Mouse (Mus musculus) adrenal gland, adult 8-10 months (tissue): ENCODE results near the gene Gja3. TPM values are rescaled to one million over a fixed set of nuclear protein-coding genes. Genes with fewer than 3 reads are reported as not detected.
"Not testable (repeated sequence)": the region's sequence is repeated elsewhere in the genome, so short reads cannot be mapped to it uniquely, and the experiment has no call there.

ENCODE experiments used
- DNase-seq: peaks from one replicate; pipeline ENCODE4 v3.0.0; 2022
- total RNA-seq, 4 experiments: library from RNA; stranded (reverse); gene quantifications; 2 replicates each; pipeline ENCODE4 v1.2.4; 2022

Gja3 gene
- total RNA-seq, 4 experiments from 2014 or later, result not detected

DNA sequence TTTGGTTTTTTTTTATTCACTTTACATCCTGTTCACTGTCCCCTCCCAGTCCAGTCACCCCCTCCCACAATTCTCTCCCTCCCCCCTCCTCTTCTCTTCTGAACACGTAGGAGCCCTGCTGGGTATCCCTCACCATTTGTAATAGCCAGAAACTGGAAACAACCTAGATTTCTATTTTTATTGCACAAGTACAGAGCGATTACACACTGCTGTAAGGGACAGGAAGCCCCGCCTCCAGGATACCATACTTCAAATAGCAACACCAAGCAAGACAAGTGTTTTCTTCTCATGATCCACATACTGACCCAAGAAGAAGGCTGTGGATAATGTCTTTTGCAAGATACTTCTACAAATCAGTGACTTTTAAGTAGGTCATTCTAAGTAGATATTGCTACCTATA, 25.1 kb downstream of the Gja3 start:
- no peak for DNase-seq

DNA sequence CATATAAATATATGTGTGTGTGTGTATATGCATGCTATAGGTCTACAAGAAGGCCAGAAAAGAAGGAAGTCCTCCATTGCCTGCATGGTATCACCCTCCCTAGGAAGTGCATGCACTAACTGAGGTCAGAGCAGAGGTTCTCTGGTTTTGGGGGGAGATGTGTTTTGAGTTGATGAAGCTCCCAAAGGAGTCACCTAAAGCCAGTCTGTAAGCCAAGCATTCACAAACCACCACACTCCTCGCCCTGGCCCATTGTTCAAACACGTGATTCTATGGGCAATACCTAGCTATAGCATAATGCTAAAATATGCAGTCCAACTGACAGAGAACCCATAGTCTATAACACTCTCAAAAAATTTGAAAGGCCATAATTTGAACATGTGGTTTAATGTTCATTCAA, 39.5 kb downstream of the Gja3 start:
- no peak for DNase-seq

DNA sequence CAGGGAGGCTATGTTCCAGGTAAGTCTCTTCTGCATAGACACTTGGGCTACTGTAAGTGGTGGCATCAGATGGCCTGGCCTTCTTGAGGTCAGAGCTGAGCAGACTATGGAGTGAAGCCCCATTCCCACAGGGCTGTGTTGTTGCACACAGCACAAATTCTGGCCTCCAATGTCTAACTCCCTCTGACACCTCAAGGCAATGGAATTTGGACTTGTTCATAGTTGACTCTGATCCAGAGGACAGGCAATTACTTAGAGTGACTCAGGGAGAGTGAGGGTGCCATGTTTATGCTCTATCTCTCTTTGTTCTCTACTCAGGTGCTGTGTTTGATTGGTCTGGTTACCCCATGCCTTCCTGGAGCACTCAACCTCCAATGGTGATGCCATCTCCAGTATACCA, 41.1 kb downstream of the Gja3 start:
- DNase-seq, result not testable (repeated sequence)

DNA sequence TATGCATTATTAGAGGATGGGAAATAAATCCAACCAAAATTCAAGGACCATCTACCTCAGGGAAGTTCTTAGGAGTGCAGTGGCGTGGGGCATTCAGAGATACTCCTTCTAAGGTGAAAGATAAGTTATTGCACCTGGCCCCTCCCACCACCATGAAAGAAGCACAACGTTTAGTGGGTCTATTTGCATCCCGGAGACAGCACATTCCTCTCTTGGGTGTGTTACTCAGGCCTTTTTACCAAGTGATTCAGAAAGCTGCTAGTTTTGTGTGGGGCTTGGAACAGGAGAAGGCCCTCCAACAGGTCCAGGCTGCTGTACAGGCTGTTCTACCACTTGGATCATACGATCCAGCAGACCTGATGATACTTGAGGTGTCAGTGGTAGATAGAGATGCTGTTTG, 69.3 kb downstream of the Gja3 start:
- no peak for DNase-seq

Other genes starting within 250 kb of the Gja3 start
- 10 to 100 TPM; 30.8 to 48.2 (median 40.5) TPM for gene Zmym5, start 246.4 kb downstream of the Gja3 start, total RNA-seq
- 10 to 100 TPM; 50.4 to 84.7 (median 63.2) TPM for gene Zmym2, start 171.4 kb downstream of the Gja3 start, total RNA-seq
- 1 to 10 TPM in 2 of 4 experiments, under 1 TPM in 2; 0.28 to 5.9 (median 2.4) TPM for gene Gjb2, start 46.6 kb upstream of the Gja3 start, total RNA-seq
- not detected for gene Gm4491, start 57.8 kb upstream of the Gja3 start, total RNA-seq
- under 1 TPM in 1 of 4 experiments, not detected in 3; 0.13 TPM for gene Gjb6, start 75.5 kb upstream of the Gja3 start, total RNA-seq